Mouse (Mus musculus): ENCODE results near the gene Hist1h2bb. TPM values are rescaled to one million over a fixed set of nuclear protein-coding genes. Genes with fewer than 3 reads are reported as not detected.
"Not testable (repeated sequence)": the region's sequence is repeated elsewhere in the genome, so short reads cannot be mapped to it uniquely, and the experiment has no call there.

Hist1h2bb gene
- 10 to 100 TPM; 17.1 TPM for total RNA-seq (2021)
- 4.2 and 5.6 TPM in 2 replicates for polyA plus RNA-seq (2012; rRNA removed)
- long read RNA-seq = 0 reads

- peak; percentile 81 for DNase-seq
Measured at GRCm38 (mm10) chr13:23746201-23747080, at the start of gene Hist1h2bb. Gene Hist1h2bb, plus strand, starts transcription at chr13:23746734.

- DNase-seq = peak; percentile 46
Measured at GRCm38 (mm10) chr13:23697491-23698299, 48.8 kb upstream of the Hist1h2bb start.

- DNase-seq = peak; percentile 98
Measured at GRCm38 (mm10) chr13:23698300-23698693, 48.2 kb upstream of the Hist1h2bb start, which contains the start of gene Hist1h4c. Gene Hist1h4c, minus strand, starts transcription at chr13:23698454.

DNA sequence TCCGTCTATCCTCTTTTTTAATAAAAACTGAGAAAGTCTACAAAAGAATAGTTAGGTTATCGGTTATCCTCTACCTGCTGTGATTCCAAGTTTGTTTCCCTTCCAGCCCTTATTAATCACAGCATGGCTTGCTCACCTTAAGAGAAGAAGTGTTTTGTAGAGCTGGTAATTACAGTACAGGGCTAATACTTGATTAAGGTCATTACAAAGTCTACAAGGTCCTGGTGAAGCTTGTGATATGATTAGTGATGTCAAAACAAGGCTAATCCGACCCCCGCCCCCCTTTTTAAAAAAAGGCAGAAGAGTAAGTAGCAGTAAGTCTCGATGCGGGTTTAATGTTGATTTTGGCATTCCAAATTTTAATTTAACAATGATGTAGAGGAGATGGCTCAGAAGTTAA, 47.5 kb upstream of the Hist1h2bb start:
- DNase-seq = no peak

DNA sequence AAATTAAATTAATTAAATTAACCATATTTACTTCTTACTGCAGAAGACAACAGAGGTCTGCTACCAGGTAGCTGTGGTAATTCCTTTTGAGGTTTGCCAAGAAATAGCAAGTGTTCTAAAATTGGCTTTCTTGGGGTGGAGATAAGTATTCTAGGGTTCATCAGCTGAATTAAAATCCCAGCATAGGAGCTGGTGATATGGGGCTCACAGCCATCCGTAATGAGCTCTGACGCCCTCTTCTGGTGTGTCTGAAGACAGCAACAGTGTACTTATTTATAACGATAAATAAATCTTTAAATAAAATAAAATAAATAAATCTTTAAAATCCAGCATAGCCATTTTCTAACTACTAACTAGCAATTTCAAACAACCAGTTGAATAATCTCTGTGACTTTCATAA, 46.8 kb upstream of the Hist1h2bb start:
- DNase-seq = no peak

GRCm38 (mm10) chr13:23700786-23701520, 45.6 kb upstream of the Hist1h2bb start:
- DNase-seq = peak; percentile 81

DNA sequence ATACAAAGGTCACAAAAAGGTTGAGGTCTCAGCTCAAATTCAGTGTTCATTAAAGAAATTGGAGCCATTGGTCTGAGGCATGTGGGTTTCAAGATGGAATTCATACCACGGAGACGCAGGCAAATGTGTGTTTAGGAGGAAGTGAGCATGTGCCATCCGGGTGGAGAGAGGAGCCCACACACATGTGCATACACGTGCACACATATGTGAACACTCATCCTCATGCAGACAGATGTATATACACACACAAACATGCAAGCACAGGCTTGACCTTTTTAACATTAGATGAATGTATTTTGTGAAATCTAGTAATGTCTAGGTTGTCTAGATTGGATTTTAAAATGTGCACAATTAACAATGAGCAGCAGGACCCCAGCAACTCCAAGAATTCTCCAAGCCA, 44.3 kb upstream of the Hist1h2bb start:
- no peak for DNase-seq

GRCm38 (mm10) chr13:23702801-23703200, 43.7 kb upstream of the Hist1h2bb start:
- DNase-seq = not testable (repeated sequence)

GRCm38 (mm10) chr13:23705751-23706356, 40.7 kb upstream of the Hist1h2bb start:
- no peak for DNase-seq

- no peak for DNase-seq
Measured at GRCm38 (mm10) chr13:23706771-23707170, 39.8 kb upstream of the Hist1h2bb start.

DNA sequence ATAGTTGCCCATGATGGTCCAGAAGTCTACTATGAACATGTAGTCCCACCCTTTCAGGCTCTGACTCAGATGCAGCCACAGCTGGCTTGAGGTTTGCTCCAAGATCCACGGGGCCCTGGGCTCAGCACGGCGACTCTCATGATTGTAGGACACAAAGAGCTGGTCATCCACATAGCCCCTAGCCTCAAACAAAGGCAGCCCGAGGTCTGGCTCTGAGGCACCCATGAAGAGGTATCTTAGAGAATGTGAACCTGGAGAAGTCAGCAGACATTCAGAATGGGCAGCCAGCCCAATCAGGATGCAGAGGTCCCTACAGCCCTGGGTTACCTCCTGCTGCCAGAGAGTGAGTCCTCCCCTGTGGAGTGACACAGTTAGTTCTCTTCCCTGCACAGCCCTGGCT, 38.5 kb upstream of the Hist1h2bb start:
- DNase-seq = no peak

GRCm38 (mm10) chr13:23708654-23709053, 37.9 kb upstream of the Hist1h2bb start:
- DNase-seq = no peak

DNA sequence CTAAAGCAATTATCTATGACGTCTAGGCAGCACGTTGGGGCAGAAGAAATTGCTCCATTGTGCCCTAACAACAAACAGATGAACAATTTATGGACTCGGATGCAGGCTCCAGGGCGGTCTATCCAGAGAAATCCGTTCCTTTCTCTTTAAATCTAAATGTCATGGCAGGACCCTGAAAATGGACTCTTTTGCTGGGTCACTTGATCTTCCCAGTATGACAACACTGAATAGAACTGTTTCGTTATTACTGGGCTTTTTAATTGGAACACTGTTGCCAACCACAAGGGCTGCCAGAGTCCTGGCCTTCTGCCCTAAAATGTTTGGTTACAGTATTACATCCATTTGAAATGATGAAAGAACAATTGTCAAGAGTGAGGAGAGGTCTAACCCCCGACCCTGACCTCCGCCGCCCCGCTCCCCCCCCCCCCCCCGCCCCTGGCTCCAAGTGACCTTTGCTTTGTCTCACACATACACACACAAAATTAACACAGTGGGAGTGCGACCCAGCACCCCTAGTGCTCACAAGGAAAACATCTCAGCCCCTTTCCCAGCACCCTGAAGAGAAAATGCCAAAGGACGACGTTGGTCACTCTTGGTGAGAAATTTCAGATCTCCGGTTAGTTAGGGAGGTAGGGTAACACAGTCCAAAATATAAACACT, 36.7 kb upstream of the Hist1h2bb start:
- DNase-seq = peak; percentile 47

DNA sequence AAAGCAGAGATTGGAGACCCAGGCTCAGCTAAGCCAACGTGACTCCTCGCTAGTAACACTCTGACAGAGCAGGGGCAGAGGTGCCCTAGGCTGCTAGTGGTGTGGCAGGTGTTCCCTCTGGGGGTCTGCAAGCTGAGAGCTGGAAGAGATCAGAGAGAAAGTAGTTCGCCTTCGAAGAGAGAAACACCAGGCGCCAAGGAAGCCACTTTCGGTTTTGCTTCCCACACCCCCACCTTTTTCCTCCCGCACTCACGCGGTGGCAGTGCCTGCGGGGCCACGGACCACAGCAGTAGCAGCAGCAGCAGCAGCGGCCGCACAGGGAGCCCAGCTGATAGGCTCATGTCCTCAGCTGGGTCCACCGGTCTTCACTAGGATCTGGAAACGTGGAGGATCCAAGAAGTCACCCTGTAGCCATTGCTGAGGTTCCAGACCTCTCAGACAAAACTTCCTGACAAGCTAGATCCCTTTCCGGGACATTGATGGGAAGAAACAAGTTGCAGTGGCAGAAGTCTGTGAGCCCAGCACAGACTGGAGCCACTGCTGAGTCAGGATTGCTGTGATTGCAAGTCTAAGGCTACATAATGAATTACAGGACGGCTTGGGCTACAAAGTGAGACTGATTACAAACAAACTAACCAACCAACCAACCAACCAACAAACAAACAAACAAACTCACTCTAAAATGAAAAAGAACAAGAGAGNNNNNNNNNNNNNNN, 36.0 kb upstream of the Hist1h2bb start, which contains the start of gene Hfe:
TSS of gene Hfe (minus strand) at position 481 of the 716 bp plus-strand sequence.
- peak; percentile 83 for DNase-seq

- DNase-seq = no peak
Measured at GRCm38 (mm10) chr13:23716261-23717042, 30.1 kb upstream of the Hist1h2bb start.

GRCm38 (mm10) chr13:23717176-23717575, 29.4 kb upstream of the Hist1h2bb start:
- DNase-seq = no peak

DNA sequence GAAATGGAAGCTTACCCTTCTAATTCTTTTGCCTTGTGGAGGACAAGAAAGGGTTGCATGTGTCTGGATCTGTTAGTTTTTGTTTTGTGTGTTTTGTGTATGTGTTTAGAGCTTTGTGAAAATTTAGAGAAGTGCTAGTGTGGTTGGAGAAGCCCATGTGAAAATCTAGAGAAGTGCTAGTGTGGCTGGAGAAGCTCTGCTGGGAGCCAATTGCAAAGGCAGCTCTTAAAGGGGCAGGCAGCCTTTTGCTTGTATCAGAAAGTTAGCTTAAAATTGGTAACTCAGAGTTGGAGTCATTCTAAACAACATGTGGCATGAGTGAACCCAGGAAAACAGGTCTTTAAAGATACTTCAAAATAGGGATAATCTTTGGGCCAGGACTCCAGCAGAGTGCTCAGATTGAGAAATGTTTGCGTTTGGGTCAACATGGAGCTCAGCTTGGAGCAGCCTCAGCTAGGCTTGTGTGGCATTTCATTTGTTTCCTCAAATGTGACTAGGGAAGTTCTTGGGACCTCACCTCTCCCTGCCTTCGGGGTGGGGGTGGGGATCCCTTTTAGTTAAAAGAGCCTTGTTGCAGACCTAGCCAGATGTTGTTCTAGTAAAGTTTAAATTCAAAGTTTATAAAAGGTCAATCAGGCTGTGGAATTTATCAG, 28.8 kb upstream of the Hist1h2bb start:
- not testable (repeated sequence) for DNase-seq

- no peak for DNase-seq
Measured at GRCm38 (mm10) chr13:23724239-23724638, 22.3 kb upstream of the Hist1h2bb start.

DNA sequence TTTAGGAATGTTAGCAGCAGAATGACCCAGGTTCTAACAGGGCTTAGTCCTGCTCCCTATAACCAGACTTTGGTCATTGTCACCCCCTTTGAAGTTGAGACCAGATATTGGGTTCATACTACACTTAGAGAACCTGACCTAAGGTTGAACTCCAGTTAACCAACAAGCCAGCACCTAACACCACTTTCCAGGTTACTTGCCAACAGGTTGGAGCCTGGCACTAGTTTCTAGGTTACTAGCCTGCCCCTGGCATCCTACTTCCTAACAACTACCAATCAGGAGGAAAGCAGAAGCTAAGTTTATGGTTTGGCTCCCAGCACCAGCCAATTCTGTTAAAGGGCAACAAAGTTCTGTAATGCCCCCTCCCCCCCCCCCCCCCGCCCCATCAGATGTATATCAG, 21.3 kb upstream of the Hist1h2bb start:
- no peak for DNase-seq

Data from adrenal gland, adult 2 months (tissue).